Mouse (Mus musculus) brain, embryonic 14.5 days (tissue): ENCODE data around the gene Nemf.

ENCODE experiments used
- CTCF ChIP-seq: fragments of 200-500 bp; IDR thresholded peaks from 2 replicates; pipeline ENCODE4 v1.5.1; 2012; ENCODE audit warnings: inconsistent platforms, mild to moderate bottlenecking, moderate library complexity, borderline replicate concordance; ENCODE audit not compliant: insufficient read depth, insufficient read length; ENCODE audit errors: extremely low read depth
- POLR2A ChIP-seq: fragments of 200-500 bp; IDR thresholded peaks from 2 replicates; pipeline ENCODE4 v1.6.1; 2012; ENCODE audit warnings: mild to moderate bottlenecking, inconsistent platforms, borderline replicate concordance; ENCODE audit not compliant: poor library complexity, insufficient read depth, insufficient read length, severe bottlenecking; ENCODE audit errors: extremely low read depth

DNA sequence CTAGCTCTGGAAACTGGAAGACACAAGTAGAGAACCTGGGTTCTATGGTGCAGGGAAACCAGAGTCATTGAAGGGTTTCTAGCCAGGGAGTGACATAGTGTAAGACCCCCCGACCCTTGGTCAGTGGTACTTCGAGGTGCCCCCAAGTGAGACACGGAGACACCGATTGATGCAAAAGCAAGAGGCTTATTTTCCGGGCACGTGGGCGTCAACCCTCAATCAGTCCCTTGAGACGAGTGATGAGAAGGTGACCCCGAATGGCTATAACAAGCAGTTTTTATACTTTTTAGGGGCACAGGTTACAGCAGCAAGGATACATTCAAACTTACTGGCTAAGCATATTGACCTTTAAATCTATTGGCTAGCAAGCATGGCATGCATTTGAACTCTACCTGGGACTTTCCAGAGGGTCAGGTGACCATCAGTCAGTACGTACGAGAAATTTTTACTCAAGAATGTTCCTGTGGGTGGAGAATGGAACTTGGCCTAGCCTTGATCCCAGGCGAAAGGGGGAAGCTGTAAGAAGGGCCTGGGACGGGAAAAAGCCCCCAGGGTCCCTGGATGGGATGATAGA is 45.7 kb upstream of the Nemf start:
- TF ChIP-seq POLR2A (no peak), CTCF (no peak)
